Mouse (Mus musculus) midbrain, postnatal 0 days (tissue): Measurements from ENCODE around the gene Spsb3. TPM values are rescaled to one million over a fixed set of nuclear protein-coding genes. Genes with fewer than 3 reads are reported as not detected.

ENCODE experiments used
- ATAC-seq: fragments of 200-750 bp; cut with Nextera tagmentation; 2 replicates; pipeline ENCODE4 v1.8.0; 2017; ENCODE audit warnings: moderate number of reproducible peaks, mild to moderate bottlenecking, moderate TSS enrichment, moderate library complexity; ENCODE audit not compliant: low FRiP score
- DNase-seq: peaks from one replicate; pipeline ENCODE4 v3.0.0-alpha.2; 2015; ENCODE audit warnings: low spot score
- H3K27ac ChIP-seq: fragments of 300-500 bp; sonication (generic); 2 replicates; pipeline ENCODE4 v1.5.1; 2014; ENCODE audit warnings: low read depth, mild to moderate bottlenecking, low read length, mixed read lengths
- H3K27me3 ChIP-seq: fragments of 300-500 bp; sonication (generic); 2 replicates; pipeline ENCODE4 v1.6.1; 2014; ENCODE audit warnings: low read length, control low read depth, mixed read lengths; ENCODE audit not compliant: insufficient read depth
- H3K36me3 ChIP-seq: fragments of 300-500 bp; sonication (generic); 2 replicates; pipeline ENCODE4 v1.6.1; 2014; ENCODE audit warnings: low read length, control low read depth, mixed read lengths; ENCODE audit not compliant: insufficient read depth
- H3K4me1 ChIP-seq: fragments of 300-500 bp; sonication (generic); 2 replicates; pipeline ENCODE4 v1.6.1; 2014; ENCODE audit warnings: mild to moderate bottlenecking, control low read depth, antibody characterized with exemption, low read length, mixed read lengths; ENCODE audit not compliant: insufficient read depth
- H3K4me2 ChIP-seq: fragments of 300-500 bp; sonication (generic); 2 replicates; pipeline ENCODE4 v1.6.1; 2014; ENCODE audit warnings: low read depth, mild to moderate bottlenecking, low read length, mixed read lengths; ENCODE audit not compliant: poor library complexity, severe bottlenecking
- H3K4me3 ChIP-seq: fragments of 300-500 bp; sonication (generic); 2 replicates; pipeline ENCODE4 v1.5.1; 2014; ENCODE audit warnings: low read depth, mild to moderate bottlenecking, low read length, moderate library complexity
- H3K9ac ChIP-seq: fragments of 300-500 bp; sonication (generic); replicated peaks from 2 replicates; pipeline ENCODE4 v1.6.1; 2014; ENCODE audit warnings: mild to moderate bottlenecking, low read length, moderate library complexity, mixed read lengths; ENCODE audit not compliant: poor library complexity, severe bottlenecking
- H3K9me3 ChIP-seq: fragments of 300-500 bp; sonication (generic); 2 replicates; pipeline ENCODE4 v1.6.1; 2016; ENCODE audit warnings: low read length, control low read depth
- CTCF ChIP-seq: IDR thresholded peaks from 2 replicates; pipeline ENCODE4 v1.5.1; 2016; ENCODE audit warnings: antibody characterized with exemption, mild to moderate bottlenecking
- WGBS: fragments of 180-500 bp; shearing (Covaris S2); extraction: QIAGEN DNeasy Blood & Tissue Kit; methylation state at CpG from one replicate; pipeline ENCODE4 v1.1.7; 2014; 5-methylcytosine and 5-hydroxymethylcytosine counted together
- polyA plus RNA-seq: library from polyadenylated mRNA; unstranded; fragments of >200 nt; fragmentation: Nextera tagmentation; extraction: Ambion mirVana; gene quantifications from 2 replicates; pipeline ENCODE4 v1.2.1, GENCODE M21; 2015
- total RNA-seq: library from RNA; depleted of rRNA; stranded (reverse); fragments of >200 nt; gene quantifications from 2 replicates; pipeline ENCODE4 v1.2.3, GENCODE M21; 2014

The Spsb3 gene
- total and polyA plus RNA-seq, 2 experiments from 2014 or later, result 100 to 105 TPM

- H3K9ac ChIP-seq, result no peak overlapping the region
- H3K9me3 ChIP-seq, result no peaks in the 10 kb centered on the region
- ATAC-seq (no peak), DNase-seq (no peak)
- 39% methylated on average over 5 of the region's 5 CpGs for WGBS
- H3K4me2 ChIP-seq, result no peak overlapping the region
- no peak overlapping the region for H3K27ac ChIP-seq
- no peak overlapping the region for H3K4me3 ChIP-seq
- no peak for TF ChIP-seq CTCF
- no peaks in the 10 kb centered on the region for H3K27me3 ChIP-seq
- peaks cover 5% of the 10 kb centered on the region for H3K36me3 ChIP-seq
- H3K4me1 ChIP-seq, result no peaks in the 10 kb centered on the region
Measured at GRCm38 (mm10) chr17:24878117-24878397, 8.4 kb upstream of the Spsb3 start.

DNA sequence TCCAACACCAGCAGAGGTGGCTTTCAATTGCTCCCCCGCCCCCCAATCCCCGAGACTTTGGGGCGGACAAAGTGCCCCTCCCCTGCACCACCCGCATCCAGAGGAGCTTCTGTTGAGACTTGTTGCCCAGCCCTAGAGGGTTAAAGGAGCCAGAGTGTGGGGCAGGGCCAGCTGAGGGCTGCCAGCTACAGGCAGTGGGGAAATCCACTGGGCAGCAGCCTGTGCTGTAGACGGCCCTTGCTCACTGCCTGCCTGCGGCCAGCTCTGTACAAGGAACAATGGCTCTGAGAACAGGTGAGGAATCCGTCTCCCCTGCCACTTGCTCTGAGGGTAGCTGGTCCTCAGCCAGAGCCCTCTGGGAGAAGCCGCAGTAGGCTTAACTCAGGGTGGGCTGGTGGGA is 7.9 kb upstream of the Spsb3 start:
- no peaks in the 10 kb centered on the region for H3K27me3 ChIP-seq
- no peak overlapping the region for H3K4me3 ChIP-seq
- H3K9ac ChIP-seq, result no peak overlapping the region
- no peaks in the 10 kb centered on the region for H3K4me1 ChIP-seq
- no peak for DNase-seq
- H3K9me3 ChIP-seq, result no peaks in the 10 kb centered on the region
- WGBS, result 65% methylated on average over 8 of the region's 8 CpGs
- peaks cover 9% of the 10 kb centered on the region for H3K36me3 ChIP-seq
- ATAC-seq, result no peak
- no peak overlapping the region for H3K4me2 ChIP-seq
- no peak for TF ChIP-seq CTCF
- no peak overlapping the region for H3K27ac ChIP-seq

GRCm38 (mm10) chr17:24881738-24882440 is 4.6 kb upstream of the Spsb3 start:
- Histone ChIP-seq H3K4me1 (peaks cover 4% of the 10 kb centered on the region; the same call in 1 of the 2 replicates), H3K27me3 (no peaks in the 10 kb centered on the region), H3K27ac (no peak overlapping the region), H3K9ac (no peak overlapping the region), H3K9me3 (no peaks in the 10 kb centered on the region), H3K4me3 (no peak overlapping the region), H3K36me3 (peaks cover 12% of the 10 kb centered on the region), H3K4me2 (no peak overlapping the region)
- peak; percentile 60 for TF ChIP-seq CTCF
- WGBS, result 47% methylated on average over 7 of the region's 7 CpGs
- peak; percentile 22 for DNase-seq
- no peak for ATAC-seq

GRCm38 (mm10) chr17:24884391-24884790 is 2.1 kb upstream of the Spsb3 start:
- Histone ChIP-seq H3K36me3 (peaks cover 18% of the 10 kb centered on the region), H3K4me1 (peaks cover 13% of the 10 kb centered on the region; the same call in 1 of the 2 replicates), H3K9ac (no peak overlapping the region), H3K4me3 (no peak overlapping the region), H3K27ac (no peak overlapping the region), H3K4me2 (no peak overlapping the region), H3K27me3 (no peaks in the 10 kb centered on the region), H3K9me3 (no peaks in the 10 kb centered on the region)
- ATAC-seq (no peak), DNase-seq (no peak)
- no peak for TF ChIP-seq CTCF
- 85% methylated on average over 6 of the region's 6 CpGs for WGBS

DNA sequence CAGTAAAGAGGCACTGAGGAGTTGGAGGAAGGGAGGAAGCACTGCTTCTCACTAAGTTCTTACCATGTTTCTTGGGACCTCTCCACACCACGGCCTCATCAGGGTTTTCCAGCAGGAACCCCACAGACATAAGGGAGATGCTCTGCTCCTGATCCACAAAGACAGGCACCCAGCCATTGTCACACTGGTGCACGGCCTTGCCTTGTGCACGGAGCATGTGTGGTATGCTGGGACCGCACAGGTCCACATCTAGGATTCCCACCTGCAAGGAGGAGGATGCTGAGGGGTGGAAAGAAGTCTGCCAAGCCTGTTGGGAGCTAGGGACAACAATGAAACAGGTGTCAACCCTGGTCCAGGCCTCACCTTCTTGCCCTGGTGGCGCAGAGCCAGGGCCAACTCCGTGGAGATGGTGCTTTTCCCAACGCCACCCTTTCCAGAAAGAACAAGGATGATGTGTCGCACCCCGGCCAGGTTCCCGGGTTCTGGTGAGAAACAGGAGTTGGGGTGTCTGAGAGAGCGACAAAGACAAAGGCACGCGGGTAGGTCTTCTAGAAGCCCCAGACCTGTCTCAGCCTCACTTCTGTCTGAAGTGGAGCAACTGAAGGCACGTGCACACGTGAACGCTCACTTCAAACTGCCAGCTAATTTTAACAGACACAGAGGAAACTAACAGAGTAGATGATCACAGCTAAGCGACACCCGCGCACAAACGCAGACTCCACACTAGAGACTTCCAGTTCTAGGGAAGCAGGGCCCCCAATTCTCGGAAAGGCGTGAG is 898 bp upstream of the Spsb3 start:
- DNase-seq (no peak), ATAC-seq (no peak)
- peak overlapping the region; percentile 82 for H3K4me3 ChIP-seq
- H3K9me3 ChIP-seq, result no peaks in the 10 kb centered on the region
- no peak for TF ChIP-seq CTCF
- H3K36me3 ChIP-seq, result peaks cover 24% of the 10 kb centered on the region
- peaks cover 13% of the 10 kb centered on the region; the same call in 1 of the 2 replicates for H3K4me1 ChIP-seq
- H3K9ac ChIP-seq, result peak overlapping the region; percentile 50
- no peak overlapping the region for H3K27ac ChIP-seq
- no peaks in the 10 kb centered on the region for H3K27me3 ChIP-seq
- WGBS, result 26% methylated on average over 22 of the region's 22 CpGs
- H3K4me2 ChIP-seq, result peak overlapping the region; percentile 87

- DNase-seq, result no peak
- H3K4me2 ChIP-seq, result peak overlapping the region; percentile 92
- peak; percentile 21; the same call in 1 of the 2 replicates for ATAC-seq
- H3K27ac ChIP-seq, result peak overlapping the region; percentile 85
- TF ChIP-seq CTCF, result no peak
- peak overlapping the region; percentile 75 for H3K9ac ChIP-seq
- peaks cover 34% of the 10 kb centered on the region for H3K36me3 ChIP-seq
- H3K27me3 ChIP-seq, result no peaks in the 10 kb centered on the region
- no peaks in the 10 kb centered on the region for H3K9me3 ChIP-seq
- H3K4me1 ChIP-seq, result peaks cover 13% of the 10 kb centered on the region; the same call in 1 of the 2 replicates
- WGBS, result under 1% methylated on average over 18 of the region's 18 CpGs
- H3K4me3 ChIP-seq, result peak overlapping the region; percentile 82
Measured at GRCm38 (mm10) chr17:24886932-24887271, 459 bp downstream of the Spsb3 start.
